Mouse (Mus musculus) liver, embryonic 15.5 days (tissue): ENCODE results near the gene Taok3. TPM values are rescaled to one million over a fixed set of nuclear protein-coding genes. Genes with fewer than 3 reads are reported as not detected.

Experiments used
- ATAC-seq: fragments of 200-750 bp; cut with Nextera tagmentation; 2 replicates; pipeline ENCODE4 v1.8.0; 2017; ENCODE audit warnings: moderate number of reproducible peaks, mild to moderate bottlenecking, moderate library complexity; ENCODE audit not compliant: insufficient read depth
- H3K27ac ChIP-seq: fragments of 300-500 bp; sonication (generic); replicated peaks from 2 replicates; pipeline ENCODE4 v1.5.1; 2015; ENCODE audit warnings: mild to moderate bottlenecking, inconsistent platforms
- H3K27me3 ChIP-seq: fragments of 300-500 bp; sonication (generic); 2 replicates; pipeline ENCODE4 v1.6.1; 2015; ENCODE audit warnings: mild to moderate bottlenecking, inconsistent platforms
- H3K36me3 ChIP-seq: fragments of 300-500 bp; sonication (generic); replicated peaks from 2 replicates; pipeline ENCODE4 v1.6.1; 2015; ENCODE audit warnings: moderate library complexity, mild to moderate bottlenecking, inconsistent platforms
- H3K4me1 ChIP-seq: fragments of 300-500 bp; sonication (generic); replicated peaks from 2 replicates; pipeline ENCODE4 v1.6.1; 2015; ENCODE audit warnings: inconsistent platforms
- H3K4me2 ChIP-seq: fragments of 300-500 bp; sonication (generic); 2 replicates; pipeline ENCODE4 v1.6.1; 2015; ENCODE audit warnings: moderate library complexity, mild to moderate bottlenecking, inconsistent platforms
- H3K4me3 ChIP-seq: fragments of 300-500 bp; sonication (generic); replicated peaks from 2 replicates; pipeline ENCODE4 v1.5.1; 2015; ENCODE audit warnings: mild to moderate bottlenecking, inconsistent platforms
- H3K9ac ChIP-seq: fragments of 300-500 bp; sonication (generic); 2 replicates; pipeline ENCODE4 v1.6.1; 2015; ENCODE audit warnings: moderate library complexity, mild to moderate bottlenecking, inconsistent platforms
- H3K9me3 ChIP-seq: fragments of 300-500 bp; sonication (generic); replicated peaks from 2 replicates; pipeline ENCODE4 v1.6.1; 2016; ENCODE audit warnings: inconsistent platforms
- WGBS: fragments of 180-500 bp; shearing (Covaris S2); methylation state at CpG from one replicate; pipeline ENCODE4 v1.1.7; 2015; ENCODE audit warnings: mixed read lengths; ENCODE audit not compliant: insufficient replicate concordance; 5-methylcytosine and 5-hydroxymethylcytosine counted together
- polyA plus RNA-seq: library from polyadenylated mRNA; unstranded; fragments of >200 nt; fragmentation: Nextera tagmentation; extraction: Ambion mirVana; gene quantifications from 2 replicates; pipeline ENCODE4 v1.2.1, GENCODE M21; 2015

Taok3 gene
- polyA plus RNA-seq, 1 experiment from 2014 or later: 42.5 TPM

DNA sequence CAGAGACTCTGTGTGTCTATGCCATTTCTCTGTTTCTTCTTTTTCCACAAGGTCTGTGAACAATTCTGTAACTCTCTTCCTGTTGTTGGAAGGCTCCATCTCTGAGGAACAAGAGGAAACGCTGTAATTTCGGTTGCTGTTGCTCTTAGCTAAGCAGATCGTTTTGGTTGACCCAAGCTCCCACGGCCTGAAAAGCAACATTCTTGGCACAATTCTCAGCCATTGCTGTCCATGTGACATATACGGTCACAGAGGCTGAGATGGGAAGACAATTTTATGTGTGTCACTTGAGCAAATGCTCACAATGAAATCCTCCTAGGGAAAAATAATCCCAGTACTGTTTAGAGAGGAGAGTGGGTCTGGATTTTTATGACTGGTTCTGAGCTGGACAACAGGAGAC, 62.0 kb downstream of the Taok3 start:
- no peaks in the 10 kb centered on the region for H3K27me3 ChIP-seq
- H3K9ac ChIP-seq: no peak overlapping the region
- WGBS: 68% methylated on average over 5 of the region's 5 CpGs
- ATAC-seq: no peak
- no peak overlapping the region for H3K27ac ChIP-seq
- H3K4me2 ChIP-seq: no peak overlapping the region
- H3K4me1 ChIP-seq: peaks cover 13% of the 10 kb centered on the region
- no peak overlapping the region for H3K4me3 ChIP-seq
- H3K36me3 ChIP-seq: peaks cover 78% of the 10 kb centered on the region
- peaks cover 14% of the 10 kb centered on the region for H3K9me3 ChIP-seq

DNA sequence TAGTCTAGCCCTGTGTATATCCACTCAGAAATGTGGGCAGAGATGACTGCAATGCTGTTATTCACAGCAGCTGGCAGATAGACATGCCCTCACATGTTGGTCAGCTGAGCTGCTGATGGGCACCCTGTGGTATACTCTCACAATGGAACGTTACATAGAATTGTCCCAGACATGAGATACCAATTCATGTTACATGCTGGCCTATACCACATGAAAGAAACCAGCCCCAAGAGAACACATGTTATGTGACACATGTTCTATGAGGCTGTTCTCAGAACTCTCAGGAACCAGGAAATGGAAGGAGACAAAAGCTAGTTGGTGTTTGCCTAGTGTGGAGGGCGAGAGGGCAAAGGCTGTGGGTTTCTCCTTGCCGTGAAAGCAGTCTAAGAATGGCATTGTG, 62.5 kb downstream of the Taok3 start:
- peaks cover 75% of the 10 kb centered on the region for H3K36me3 ChIP-seq
- no peak overlapping the region for H3K4me2 ChIP-seq
- no peaks in the 10 kb centered on the region for H3K27me3 ChIP-seq
- H3K27ac ChIP-seq: no peak overlapping the region
- WGBS: 74% methylated on average over 3 of the region's 3 CpGs
- ATAC-seq: no peak
- H3K9me3 ChIP-seq: peaks cover 14% of the 10 kb centered on the region
- peaks cover 13% of the 10 kb centered on the region for H3K4me1 ChIP-seq
- H3K9ac ChIP-seq: no peak overlapping the region
- no peak overlapping the region for H3K4me3 ChIP-seq

DNA sequence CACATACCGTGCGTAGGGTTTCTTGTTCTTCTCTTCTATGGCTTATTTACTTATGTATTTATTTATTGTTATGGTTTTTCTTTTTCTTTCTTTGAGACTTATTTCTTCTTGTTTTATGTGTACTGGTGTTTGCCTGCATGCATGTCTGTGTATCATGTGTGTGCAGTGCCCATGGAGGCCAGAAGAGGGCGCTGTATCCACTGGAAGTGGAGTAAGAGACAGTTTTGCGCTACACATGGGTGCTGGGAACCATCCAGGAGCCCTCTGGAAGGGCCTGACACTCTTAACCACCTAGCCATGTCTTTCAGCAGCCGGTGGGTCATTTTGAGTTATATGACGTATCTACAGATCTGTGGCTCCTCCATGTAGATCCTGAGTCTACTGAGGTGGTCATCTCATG, 64.9 kb downstream of the Taok3 start:
- Histone ChIP-seq H3K9me3 (peaks cover 14% of the 10 kb centered on the region), H3K27me3 (no peaks in the 10 kb centered on the region), H3K27ac (no peak overlapping the region), H3K4me2 (no peak overlapping the region), H3K4me3 (no peak overlapping the region), H3K4me1 (peaks cover 13% of the 10 kb centered on the region), H3K9ac (no peak overlapping the region), H3K36me3 (peaks cover 82% of the 10 kb centered on the region)
- ATAC-seq: no peak
- WGBS: 90% methylated on average over 6 of the region's 6 CpGs

DNA sequence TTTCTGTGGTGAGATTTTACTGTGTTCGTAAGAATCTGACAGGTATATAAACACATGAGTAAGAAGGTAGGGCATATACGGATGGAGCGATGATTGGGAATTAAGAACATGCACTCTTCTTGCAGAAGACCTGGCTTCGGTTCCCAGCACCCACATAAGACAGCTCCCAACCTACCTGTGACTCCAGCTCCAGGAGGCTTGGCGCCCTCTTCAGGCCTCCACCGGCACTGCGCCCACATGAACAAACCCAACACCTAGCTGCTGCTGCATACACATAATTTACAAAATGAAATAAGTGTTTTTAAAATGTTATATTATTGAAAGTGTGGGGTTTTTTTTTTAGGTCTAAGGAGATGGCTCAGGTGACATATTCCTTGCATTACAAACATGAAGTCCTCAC, 65.7 kb downstream of the Taok3 start:
- Histone ChIP-seq H3K4me3 (no peak overlapping the region), H3K4me1 (peaks cover 13% of the 10 kb centered on the region), H3K27me3 (no peaks in the 10 kb centered on the region), H3K9me3 (peaks cover 14% of the 10 kb centered on the region), H3K36me3 (peaks cover 83% of the 10 kb centered on the region), H3K4me2 (no peak overlapping the region), H3K9ac (no peak overlapping the region), H3K27ac (no peak overlapping the region)
- ATAC-seq: no peak
- WGBS: 91% methylated on average over 7 of the region's 7 CpGs

DNA sequence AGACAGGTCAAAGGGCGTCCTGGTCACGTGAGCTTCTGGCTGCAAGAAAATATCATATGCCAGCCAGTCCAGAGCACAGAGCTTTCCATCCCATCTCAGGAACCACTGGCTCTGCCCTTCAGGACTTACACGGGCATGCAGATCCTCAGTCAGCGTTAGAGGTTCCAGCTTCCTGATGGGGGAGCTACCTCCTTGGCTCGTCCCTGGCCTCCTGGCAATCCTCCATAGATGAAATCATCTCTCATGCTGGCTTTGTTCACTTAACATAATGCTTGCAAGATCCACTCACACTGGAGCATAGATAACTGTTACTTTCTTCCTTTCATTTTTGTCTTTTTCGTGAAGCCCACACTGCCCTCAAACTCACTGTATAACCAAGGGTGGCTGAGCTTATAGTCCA, 72.1 kb downstream of the Taok3 start:
- Histone ChIP-seq H3K27me3 (no peaks in the 10 kb centered on the region), H3K27ac (no peak overlapping the region), H3K9ac (no peak overlapping the region), H3K4me3 (no peak overlapping the region), H3K4me2 (no peak overlapping the region), H3K36me3 (peaks cover 83% of the 10 kb centered on the region), H3K4me1 (no peaks in the 10 kb centered on the region; the same call in 1 of the 2 replicates), H3K9me3 (no peaks in the 10 kb centered on the region)
- 77% methylated on average over 6 of the region's 6 CpGs for WGBS
- ATAC-seq: no peak

DNA sequence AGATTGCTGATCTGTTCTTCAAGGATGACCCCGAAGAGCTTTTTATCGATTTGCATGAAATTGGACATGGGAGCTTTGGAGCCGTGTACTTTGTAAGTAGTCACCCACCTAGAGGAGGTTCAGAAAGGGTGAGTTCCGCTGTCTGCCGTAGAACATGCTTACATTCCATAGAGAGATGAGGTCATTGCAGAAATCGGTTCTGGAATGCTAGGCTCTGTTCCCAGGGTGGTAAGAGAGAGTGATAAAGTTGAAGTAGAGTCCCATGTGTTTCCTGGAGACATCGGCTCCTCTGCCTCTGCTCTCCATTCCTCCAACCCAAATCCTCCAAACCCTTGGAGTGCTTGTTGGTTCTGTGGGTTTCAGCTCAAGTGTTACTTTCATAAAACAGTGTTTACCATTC, 73.8 kb downstream of the Taok3 start:
- H3K4me2 ChIP-seq: no peak overlapping the region
- H3K36me3 ChIP-seq: peaks cover 86% of the 10 kb centered on the region

DNA sequence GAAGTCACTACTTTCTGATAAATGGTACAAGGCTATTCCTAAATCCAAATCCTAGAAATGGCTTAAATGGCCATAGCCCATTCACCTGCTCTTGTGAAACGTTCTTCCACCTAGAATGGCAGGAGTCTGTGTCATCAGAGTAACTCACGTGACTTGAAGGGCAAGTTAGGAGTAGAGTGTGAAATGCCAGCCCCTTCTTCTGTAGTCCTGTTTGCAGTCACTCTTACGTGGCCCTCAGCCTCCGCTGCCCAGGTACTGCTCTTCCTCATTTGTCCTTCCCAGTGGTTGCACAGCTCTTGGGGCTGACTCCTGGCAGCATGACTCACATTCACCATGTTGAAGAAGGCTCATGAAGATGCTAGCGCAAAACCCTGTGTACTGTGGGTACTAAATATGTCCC, 74.7 kb downstream of the Taok3 start:
- H3K36me3 ChIP-seq: peaks cover 86% of the 10 kb centered on the region
- no peak overlapping the region for H3K4me3 ChIP-seq
- WGBS: 89% methylated on average over 5 of the region's 5 CpGs
- H3K9ac ChIP-seq: no peak overlapping the region
- H3K27me3 ChIP-seq: no peaks in the 10 kb centered on the region
- no peak for ATAC-seq
- no peaks in the 10 kb centered on the region for H3K9me3 ChIP-seq
- H3K4me2 ChIP-seq: no peak overlapping the region
- no peak overlapping the region for H3K27ac ChIP-seq
- H3K4me1 ChIP-seq: no peaks in the 10 kb centered on the region; the same call in 1 of the 2 replicates

More for the DNA sequence above, 73.8 kb downstream of the Taok3 start:
- WGBS: 89% methylated on average over 7 of the region's 7 CpGs
- Histone ChIP-seq H3K9me3 (no peaks in the 10 kb centered on the region), H3K27ac (no peak overlapping the region), H3K9ac (no peak overlapping the region), H3K27me3 (no peaks in the 10 kb centered on the region), H3K4me3 (no peak overlapping the region), H3K4me1 (no peaks in the 10 kb centered on the region; the same call in 1 of the 2 replicates)
- no peak for ATAC-seq

DNA sequence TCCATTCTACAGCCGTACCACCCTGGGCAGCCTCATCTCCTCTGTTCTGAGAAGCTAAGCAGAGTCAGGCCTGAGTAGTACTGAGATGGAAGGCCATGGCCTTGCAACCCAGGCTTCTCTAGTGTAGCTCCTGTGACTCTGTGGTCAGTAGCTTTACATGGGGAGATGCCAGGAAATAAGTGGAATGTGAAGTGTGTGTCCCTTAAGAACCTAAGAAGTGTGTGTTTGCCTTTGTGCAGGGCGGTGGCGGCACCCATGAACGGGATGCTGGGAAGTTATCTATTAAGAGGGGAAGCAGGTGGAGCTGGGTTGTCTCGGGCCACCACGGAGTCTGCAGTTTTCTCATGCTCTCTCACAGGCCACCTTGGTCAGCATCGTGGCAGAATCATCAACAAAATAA, 76.6 kb downstream of the Taok3 start:
- 91% methylated on average over 7 of the region's 7 CpGs for WGBS
- Histone ChIP-seq H3K4me3 (no peak overlapping the region), H3K36me3 (peaks cover 98% of the 10 kb centered on the region), H3K9me3 (no peaks in the 10 kb centered on the region), H3K27ac (no peak overlapping the region), H3K9ac (no peak overlapping the region), H3K4me1 (no peaks in the 10 kb centered on the region; the same call in 1 of the 2 replicates), H3K27me3 (no peaks in the 10 kb centered on the region), H3K4me2 (no peak overlapping the region)
- ATAC-seq: no peak

DNA sequence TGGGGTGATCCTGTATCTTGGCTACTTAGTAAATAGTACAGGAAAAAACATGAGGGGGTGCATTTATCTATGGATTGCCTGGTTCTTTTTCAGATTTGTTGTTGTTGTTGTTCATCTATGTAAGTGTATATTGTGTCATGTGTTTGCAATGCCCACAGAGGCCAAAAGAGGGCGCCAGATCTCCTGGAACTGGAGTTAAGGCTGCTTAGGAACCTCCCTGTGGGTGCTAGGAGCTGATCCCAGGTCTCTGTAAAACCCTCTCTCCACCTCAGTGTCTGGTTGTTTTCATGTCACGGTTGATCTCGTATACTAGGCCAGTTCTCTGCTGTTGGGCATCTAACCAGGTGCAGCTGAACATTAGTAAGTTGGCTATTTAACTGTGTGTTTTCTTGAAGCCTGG, 78.5 kb downstream of the Taok3 start:
- Histone ChIP-seq H3K4me3 (no peak overlapping the region), H3K36me3 (peaks cover 100% of the 10 kb centered on the region), H3K27ac (no peak overlapping the region), H3K9ac (no peak overlapping the region), H3K9me3 (no peaks in the 10 kb centered on the region), H3K4me1 (no peaks in the 10 kb centered on the region), H3K4me2 (no peak overlapping the region), H3K27me3 (no peaks in the 10 kb centered on the region)
- WGBS: 83% methylated on average over 3 of the region's 3 CpGs
- no peak for ATAC-seq

DNA sequence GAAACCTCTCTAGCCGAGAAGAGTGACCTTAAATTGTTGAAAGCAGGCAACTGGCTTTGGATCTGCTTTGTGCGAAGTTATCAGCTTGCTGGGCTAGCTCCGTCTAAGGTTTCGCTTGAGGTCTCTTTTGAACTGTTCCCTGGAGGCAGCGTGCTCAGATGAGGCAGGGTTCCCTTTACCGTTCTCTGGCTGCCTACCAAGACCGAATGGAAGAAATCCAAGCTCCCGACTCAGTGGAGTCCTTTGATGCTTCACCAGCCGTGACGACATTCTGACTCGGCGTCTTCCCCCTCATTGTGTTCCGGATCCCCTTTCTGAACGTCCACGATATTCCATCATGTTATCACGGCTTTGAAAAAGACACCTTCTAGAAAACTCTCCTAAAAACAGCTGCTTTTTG, 87.4 kb downstream of the Taok3 start:
- ATAC-seq: no peak
- Histone ChIP-seq H3K27ac (no peak overlapping the region), H3K36me3 (peaks cover 100% of the 10 kb centered on the region), H3K4me3 (no peak overlapping the region), H3K4me1 (no peaks in the 10 kb centered on the region), H3K27me3 (no peaks in the 10 kb centered on the region), H3K4me2 (no peak overlapping the region), H3K9ac (no peak overlapping the region), H3K9me3 (no peaks in the 10 kb centered on the region)
- WGBS: 93% methylated on average over 16 of the region's 16 CpGs

DNA sequence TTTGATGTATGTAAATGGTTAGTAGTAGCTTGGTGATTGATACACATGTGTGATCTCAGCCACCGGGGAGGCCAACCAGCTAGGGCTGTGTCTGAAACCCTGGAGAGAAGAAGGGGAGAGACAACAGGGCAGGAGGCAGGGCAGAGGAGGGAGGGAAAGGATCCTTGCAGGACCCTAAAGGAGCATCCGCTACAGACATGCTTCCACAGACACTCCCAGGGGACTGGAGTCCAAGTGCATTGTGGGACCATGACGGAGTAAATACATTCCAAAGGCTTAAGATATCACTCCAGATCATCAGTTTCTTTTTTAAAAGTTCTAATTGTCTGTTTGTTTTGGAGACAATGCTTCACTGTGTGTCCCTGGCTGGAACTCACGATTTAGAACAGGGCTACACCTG, 94.1 kb downstream of the Taok3 start:
- no peak overlapping the region for H3K9ac ChIP-seq
- H3K4me1 ChIP-seq: no peaks in the 10 kb centered on the region
- 81% methylated on average over 4 of the region's 4 CpGs for WGBS
- no peaks in the 10 kb centered on the region for H3K27me3 ChIP-seq
- peaks cover 98% of the 10 kb centered on the region for H3K36me3 ChIP-seq
- H3K27ac ChIP-seq: no peak overlapping the region
- H3K4me2 ChIP-seq: no peak overlapping the region
- H3K4me3 ChIP-seq: no peak overlapping the region
- H3K9me3 ChIP-seq: no peaks in the 10 kb centered on the region
- no peak for ATAC-seq

DNA sequence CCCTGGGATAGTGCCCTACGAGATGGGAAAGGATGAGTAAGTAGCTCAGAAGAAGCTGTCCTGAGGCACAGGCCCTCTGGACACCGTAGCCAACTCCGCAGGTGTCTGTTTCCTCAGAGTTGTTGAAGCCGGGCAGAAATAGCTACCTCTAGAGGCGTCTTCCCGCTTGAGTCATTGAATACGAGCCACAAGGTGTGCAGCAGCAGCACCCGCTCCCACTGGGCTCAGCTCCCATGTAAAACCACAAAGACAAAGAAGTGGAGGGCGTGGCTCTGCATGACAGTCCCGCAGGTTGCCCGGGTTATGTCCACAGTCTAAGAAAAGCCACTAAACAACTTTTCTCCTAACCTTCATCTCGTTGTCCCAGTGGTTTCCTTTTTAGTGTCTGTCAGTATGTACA, 111.1 kb downstream of the Taok3 start:
- no peak overlapping the region for H3K4me2 ChIP-seq
- H3K4me3 ChIP-seq: no peak overlapping the region
- no peaks in the 10 kb centered on the region for H3K27me3 ChIP-seq
- H3K27ac ChIP-seq: no peak overlapping the region
- no peaks in the 10 kb centered on the region for H3K4me1 ChIP-seq
- 75% methylated on average over 12 of the region's 12 CpGs for WGBS
- H3K9ac ChIP-seq: no peak overlapping the region
- peaks cover 90% of the 10 kb centered on the region for H3K36me3 ChIP-seq
- ATAC-seq: no peak
- H3K9me3 ChIP-seq: no peaks in the 10 kb centered on the region
